Mouse (Mus musculus): ENCODE results near the gene Cipc.

Gene Cipc

GRCm38 (mm10) chr12:86946862-86947574 is at the start of gene Cipc:
Gene Cipc (plus strand): TSS chr12:86947043.
- peak; percentile 81 for DNase-seq (ENCODE audit: extremely low spot score, low read depth, low spot score)

DNA sequence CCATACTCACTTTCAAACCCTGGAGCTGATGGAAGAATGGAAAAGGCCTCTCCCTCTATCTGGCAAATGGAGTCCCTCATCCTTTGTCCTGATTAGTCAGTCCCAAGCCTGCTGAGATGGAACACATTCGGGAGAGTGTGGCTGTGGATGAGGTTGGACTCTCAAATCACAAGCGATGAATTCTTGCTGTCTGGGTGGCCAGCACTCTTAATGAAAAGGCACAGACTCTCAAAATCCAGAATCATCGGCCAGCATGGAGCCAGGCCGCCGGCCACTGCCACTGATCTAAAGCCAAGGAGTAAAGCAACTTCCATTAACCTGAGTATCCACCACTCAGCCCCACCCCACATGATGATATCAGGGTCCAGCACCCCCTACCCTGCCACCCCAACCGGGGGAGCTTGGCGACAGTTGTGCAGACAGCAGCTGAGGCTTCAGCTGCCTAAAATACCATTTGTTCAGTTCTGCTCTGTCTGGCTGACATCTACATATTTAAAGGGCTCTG is 49.0 kb upstream of the Cipc start:
- no peak for DNase-seq (ENCODE audit: extremely low spot score, low read depth, low spot score)

DNA sequence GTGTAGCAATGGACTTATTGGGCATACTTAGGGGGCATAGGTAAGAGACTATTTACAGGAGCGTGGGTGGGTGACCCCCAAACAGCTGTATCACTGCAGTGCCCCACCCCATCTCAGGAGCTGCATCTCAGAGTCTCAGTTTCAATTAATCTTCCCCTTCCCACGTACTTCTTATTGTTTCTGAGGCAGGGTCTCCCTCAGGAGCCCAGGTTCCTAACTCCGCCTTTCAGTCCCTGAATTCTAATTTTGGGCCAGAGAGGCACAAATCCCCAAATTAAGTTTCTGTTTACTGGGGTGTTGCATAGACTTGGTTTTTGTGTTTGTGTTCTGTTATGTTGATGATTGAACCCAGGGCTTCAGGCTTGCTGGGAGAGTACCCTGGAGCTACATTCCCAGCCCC is 48.4 kb upstream of the Cipc start:
- no peak for DNase-seq (ENCODE audit: extremely low spot score, low read depth, low spot score)

- no peak for DNase-seq (ENCODE audit: extremely low spot score, low read depth, low spot score)
Observed at GRCm38 (mm10) chr12:86899461-86900179, 47.2 kb upstream of the Cipc start.

DNA sequence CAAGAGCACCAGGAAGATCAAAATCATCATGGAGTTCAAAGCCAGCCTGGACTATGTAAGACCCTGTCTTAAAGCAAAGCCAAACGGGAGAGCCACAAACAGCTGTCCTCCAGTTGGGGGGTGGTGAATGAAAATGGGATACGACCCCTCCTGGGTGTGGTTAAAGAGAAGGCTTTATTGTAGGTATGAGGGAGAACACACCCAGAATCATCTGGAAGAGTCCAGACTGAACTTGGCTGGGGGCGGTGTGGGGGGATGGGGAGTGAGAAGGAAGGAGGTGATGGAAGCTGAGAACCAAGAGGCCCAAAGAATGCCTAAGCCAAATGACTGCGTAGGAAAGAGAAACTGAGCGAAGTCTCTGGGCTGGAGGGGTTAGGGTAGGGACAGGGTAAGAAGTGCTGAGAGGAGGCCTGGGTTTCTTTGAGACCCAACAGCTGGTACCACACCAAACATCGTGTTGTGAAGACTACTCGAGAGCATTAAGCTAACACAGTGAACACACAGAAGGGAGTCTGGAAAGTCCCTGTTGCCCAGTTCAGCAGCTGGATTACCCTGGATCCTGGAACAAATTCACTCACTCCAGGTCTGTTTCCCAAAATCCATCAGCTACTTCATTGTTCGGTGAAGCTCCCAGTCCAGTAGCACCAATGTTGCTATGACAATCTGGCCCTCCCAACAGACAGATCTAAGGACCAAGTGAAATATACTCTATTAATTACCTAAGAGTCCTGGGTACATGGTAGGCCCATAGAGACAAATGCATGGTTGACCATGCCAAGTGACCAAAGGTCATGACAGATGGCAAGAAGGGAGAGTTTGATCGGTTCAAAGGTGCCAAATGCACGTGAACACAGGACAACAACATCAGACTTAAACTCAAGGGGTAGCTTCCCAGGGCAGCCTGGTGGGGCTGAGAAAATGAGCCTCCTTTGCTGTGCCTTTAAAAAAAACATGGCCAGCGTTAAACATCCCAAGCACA is 42.7 kb upstream of the Cipc start:
- no peak for DNase-seq (ENCODE audit: extremely low spot score, low read depth, low spot score)

- DNase-seq (ENCODE audit: extremely low spot score, low read depth, low spot score): no peak
Observed at GRCm38 (mm10) chr12:86905203-86905602, 41.6 kb upstream of the Cipc start.

DNA sequence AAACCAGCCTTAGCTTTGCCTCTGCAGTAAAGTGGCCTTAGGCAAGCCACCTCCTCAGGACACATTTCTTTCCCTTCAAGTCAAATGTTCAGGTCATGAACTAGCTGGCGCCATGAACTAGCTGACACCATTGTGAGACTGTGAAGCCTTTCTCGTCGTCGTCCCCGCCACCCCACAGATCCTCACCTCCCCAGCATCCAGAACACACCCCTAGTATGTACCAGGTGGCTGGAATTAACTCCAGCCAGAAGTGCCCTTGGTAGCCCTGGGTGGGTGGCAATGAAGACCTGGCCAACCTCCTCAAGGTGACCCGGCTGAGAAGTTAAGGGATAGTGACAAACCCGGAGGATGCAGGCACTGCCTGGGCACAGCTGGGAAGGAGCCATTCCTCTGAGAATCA is 41.0 kb upstream of the Cipc start:
- DNase-seq (ENCODE audit: extremely low spot score, low read depth, low spot score): no peak

- DNase-seq (ENCODE audit: extremely low spot score, low read depth, low spot score): no peak
Observed at GRCm38 (mm10) chr12:86906395-86906794, 40.4 kb upstream of the Cipc start.

DNA sequence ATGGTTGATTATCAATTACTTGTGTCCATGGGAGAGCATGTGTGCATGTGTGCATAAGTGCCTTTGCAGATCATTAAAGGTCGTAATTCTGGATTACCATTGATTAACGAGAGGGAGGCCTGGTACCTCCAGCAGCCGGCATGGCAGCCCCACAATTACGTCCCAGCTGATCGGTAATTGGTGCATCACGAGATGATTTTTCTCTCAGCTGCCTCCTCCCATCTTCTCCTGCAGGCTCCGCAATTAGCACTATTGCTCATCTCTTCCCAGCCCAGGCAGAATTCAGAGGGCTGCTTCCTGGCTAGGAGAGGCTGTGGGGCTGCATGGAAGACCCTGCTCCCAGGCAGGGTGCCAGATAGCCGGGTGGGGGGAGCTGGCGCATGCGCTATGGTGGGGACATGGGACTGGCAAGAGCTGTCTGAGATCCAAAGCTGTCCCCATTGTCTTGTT is 35.3 kb upstream of the Cipc start:
- no peak for DNase-seq (ENCODE audit: extremely low spot score, low read depth, low spot score)

GRCm38 (mm10) chr12:86912335-86913093 is 34.3 kb upstream of the Cipc start:
- no peak for DNase-seq (ENCODE audit: extremely low spot score, low read depth, low spot score)

- DNase-seq (ENCODE audit: extremely low spot score, low read depth, low spot score): no peak
Observed at GRCm38 (mm10) chr12:86914351-86914750, 32.5 kb upstream of the Cipc start.

- no peak for DNase-seq (ENCODE audit: extremely low spot score, low read depth, low spot score)
Observed at GRCm38 (mm10) chr12:86914756-86915155, 32.1 kb upstream of the Cipc start.

- DNase-seq (ENCODE audit: extremely low spot score, low read depth, low spot score): no peak
Observed at GRCm38 (mm10) chr12:86915617-86916016, 31.2 kb upstream of the Cipc start.

- no peak for DNase-seq (ENCODE audit: extremely low spot score, low read depth, low spot score)
Observed at GRCm38 (mm10) chr12:86916796-86917573, 29.9 kb upstream of the Cipc start.

DNA sequence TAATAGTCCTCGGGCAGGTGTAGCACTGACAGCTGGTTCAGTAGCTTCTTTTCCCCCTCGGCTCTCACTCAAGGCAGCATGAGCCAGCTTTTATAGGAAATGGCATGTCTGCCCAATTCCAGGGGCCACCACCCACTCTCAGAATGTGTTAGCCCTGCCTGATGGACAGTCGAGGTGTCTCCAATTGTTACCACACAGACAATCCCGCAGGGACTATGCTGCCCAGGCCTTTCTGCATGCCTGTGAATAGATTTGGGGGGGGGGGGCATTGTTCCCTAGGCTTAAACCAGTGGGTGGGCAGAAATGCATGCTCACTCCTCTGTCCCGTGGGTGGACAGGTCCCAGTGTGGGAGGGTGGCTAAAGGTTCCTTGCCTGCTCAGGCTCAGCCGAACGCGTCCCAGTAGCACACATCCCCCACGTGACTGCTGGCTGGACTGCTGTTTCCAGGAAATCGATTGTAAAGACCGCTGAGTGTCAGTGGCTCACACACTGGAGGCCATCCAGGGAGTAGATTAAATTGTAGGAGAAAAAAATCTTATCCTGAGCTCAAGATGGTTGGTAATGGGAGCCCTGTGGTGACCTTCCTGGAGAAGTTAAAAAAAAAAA is 28.4 kb upstream of the Cipc start:
- DNase-seq (ENCODE audit: extremely low spot score, low read depth, low spot score): no peak

GRCm38 (mm10) chr12:86918983-86919722 is 27.7 kb upstream of the Cipc start:
- no peak for DNase-seq (ENCODE audit: extremely low spot score, low read depth, low spot score)

DNA sequence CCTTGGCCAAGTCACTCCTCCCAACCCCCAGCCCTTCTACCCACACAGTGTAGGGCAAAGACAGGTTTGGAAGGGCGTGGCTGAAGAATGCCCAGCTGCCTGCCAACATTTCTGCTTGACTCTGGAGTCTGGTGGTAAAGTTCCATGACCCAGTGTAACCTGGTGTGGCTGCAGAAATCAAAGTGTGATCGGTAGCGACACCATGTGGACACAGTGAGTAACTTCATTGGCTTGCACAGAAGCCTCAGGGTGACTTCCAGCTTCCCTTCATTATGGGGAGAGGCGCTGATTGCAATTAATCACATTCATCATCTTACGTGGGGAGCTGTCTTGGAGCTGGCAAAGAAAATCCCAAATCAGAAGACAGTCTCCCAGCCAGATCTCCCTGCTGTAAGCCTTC is 23.0 kb upstream of the Cipc start:
- no peak for DNase-seq (ENCODE audit: extremely low spot score, low read depth, low spot score)

- DNase-seq (ENCODE audit: extremely low spot score, low read depth, low spot score): no peak
Observed at GRCm38 (mm10) chr12:86930934-86931729, 15.7 kb upstream of the Cipc start.
